Mouse (Mus musculus) liver, adult (tissue): ENCODE data around the gene Efna5.

ENCODE experiments used
- GATA4 ChIP-seq: IDR thresholded peaks from 2 replicates; pipeline ENCODE4 v1.6.1; 2014; ENCODE audit warnings: mild to moderate bottlenecking, low read length; ENCODE audit not compliant: insufficient replicate concordance

Efna5 gene

DNA sequence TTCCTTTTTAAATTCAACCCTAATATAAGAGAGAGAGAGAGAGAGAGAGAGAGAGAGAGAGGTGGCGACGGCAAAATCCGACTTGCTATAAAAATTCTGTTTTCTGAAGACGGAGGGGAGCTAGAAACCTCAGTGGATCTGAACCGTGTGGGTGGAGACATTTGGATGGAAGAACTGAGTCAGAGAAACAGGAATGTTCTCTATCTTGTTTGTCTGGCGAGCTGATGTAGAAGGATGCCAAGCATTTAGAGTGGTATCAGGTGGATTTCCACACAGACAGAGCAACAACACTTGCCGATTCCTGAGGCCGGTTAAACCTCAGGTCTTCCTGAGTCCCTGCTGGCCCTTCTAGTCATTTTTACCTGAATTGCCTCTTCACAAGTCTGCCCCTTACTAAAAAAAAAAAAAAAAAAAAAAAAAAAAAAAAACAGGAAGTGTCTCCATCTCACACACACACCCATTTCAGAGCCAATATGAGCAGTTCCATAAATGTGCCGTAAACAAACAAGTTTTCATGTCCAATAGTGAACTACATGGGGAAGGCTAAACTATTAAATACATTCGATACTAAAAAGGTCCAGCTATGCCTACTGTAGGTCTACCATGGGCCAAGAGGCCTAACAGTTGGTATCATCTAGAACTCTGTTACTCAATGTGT is 231.7 kb downstream of the Efna5 start:
- TF ChIP-seq GATA4: no peak

DNA sequence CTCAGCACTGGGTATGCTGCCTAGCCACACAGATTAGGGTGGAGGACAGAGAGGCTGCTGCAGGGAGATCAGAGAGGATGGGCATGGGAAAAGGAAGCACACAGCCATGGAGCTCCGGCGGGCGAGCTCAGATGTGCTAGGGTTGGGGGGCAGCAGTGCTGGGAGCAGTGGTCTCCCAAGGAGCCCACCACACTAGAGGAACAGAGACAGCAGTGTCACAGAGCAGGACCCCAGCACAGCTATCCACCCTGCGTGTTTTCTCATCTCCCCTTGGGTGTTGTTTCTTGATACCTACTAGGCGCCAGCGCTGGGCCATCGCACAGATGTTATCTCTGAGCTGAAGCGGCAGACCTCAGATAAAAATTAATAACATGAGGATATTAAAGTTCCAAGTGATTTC is 234.3 kb downstream of the Efna5 start:
- TF ChIP-seq GATA4: no peak

DNA sequence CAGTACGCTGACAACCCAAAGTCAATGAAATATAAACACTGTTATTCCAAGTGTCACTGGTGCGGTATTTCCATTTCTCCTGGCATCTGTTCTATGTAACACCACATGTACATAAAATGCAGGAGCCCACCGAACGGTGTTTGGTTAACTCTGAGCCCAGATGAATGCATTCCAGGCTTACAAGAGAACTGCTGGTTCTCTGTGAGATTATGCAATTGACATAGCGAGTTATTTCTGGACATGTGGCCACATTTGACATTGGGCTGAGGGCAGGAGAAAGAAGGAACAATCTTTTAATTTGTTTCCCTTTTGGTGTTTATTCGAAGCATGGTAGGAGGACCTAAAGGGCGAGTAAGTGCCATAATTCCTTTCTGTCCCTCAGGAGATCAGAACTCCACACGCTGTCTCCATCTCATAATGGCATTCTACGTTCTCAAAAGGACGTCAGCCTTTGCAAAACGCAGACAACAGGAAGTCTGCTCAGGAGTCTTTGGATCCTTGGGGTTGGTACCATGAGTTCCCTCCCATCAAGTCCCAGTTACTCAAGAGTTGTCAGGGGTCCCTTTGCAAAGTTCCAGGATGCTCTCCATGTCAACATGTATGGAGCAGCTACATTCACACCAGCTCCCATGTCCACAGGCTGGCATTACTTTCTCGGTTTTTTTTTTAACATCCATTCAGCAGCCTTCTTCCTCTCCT is 238.5 kb downstream of the Efna5 start:
- no peak for TF ChIP-seq GATA4

DNA sequence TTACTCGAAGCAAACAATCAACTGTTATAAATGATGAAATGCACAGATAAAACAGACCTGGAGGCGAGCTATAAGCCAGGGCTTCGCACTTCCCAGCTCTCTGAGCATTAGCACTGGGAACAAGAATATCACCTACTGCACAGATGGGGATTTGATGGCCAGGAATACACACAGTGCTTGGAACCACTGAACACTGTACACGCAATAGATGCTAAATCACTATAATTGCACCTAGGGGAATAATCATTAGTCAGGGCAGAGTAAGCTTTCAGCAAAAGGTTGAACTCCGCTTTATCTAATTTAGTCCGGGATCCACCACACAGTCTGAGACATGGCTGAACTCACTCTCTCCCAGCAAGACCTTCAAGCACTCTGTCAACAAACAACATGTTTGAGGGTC is 240.5 kb downstream of the Efna5 start:
- no peak for TF ChIP-seq GATA4

DNA sequence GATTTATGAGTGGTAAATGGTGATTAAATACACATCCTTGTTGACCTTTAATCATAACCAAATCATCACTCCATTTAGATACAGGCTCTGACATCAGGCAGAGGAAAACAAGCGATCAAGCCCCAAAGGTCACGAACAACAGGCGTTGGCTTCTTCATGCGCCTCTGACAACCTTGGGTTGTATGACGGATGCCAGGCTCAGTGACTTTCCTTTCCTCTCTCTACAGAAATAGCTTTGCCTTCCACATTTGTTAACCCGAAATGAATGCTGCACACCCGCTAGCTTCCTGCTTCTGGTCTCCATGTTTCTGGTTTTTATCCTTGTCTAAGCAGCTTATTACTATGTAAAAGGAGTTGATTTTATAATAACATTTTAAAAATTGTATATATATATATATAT is 244.2 kb downstream of the Efna5 start:
- TF ChIP-seq GATA4: no peak

DNA sequence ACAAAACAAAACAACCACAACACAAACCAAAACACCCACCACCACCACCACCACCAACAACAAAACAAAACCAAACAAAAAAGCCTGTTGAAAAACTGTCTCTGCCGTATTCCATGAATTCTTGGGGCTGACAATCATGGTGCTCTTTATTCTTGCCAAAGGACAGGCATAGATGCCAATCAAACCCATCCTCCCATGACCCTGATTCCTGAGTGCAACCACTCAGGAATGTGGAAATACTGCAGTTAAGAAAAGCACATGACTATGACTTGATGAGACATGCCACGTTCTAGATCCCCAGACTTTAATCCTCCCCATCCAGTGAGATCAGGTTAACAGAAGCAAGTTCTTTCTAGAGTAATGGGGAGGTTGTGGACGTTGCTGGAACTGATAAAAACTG is 246.2 kb downstream of the Efna5 start:
- no peak for TF ChIP-seq GATA4

DNA sequence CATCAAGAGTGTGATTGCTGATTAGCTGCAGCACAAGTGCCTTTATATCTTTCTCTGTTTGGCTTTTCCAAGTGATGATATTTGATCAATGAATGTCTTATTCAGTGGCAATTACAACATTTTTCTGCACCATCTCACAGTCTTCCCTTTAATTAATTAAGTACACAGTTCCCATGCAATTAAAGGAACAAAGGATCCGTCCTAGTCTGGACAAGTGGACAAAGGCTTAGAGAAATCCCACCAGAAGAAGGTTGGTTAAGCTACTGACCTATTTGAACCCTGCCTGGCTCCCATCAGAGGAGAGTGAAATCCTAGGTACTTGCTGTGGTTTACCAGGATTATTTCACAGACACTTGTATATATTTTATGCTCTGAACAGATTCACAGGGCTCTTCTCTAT is 252.6 kb downstream of the Efna5 start:
- TF ChIP-seq GATA4: no peak

DNA sequence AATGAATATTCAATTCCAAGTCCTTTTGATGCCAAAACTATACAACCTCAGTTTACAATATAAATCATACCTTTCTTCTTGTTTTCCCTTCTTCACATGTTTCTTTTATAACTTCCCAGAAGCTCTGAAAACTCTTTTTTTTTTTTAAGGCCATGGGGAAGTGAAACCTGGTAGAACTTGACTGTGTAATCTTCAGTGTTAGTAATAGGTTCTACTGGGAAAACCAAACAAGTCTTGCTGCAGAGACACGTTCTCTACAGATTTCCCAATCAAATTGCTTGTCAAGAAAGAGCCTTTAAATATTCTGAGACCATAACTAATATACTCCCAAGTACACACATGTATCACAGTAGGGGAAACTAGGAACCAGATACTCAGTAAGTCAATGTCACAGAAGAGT is 253.6 kb downstream of the Efna5 start:
- TF ChIP-seq GATA4: no peak

DNA sequence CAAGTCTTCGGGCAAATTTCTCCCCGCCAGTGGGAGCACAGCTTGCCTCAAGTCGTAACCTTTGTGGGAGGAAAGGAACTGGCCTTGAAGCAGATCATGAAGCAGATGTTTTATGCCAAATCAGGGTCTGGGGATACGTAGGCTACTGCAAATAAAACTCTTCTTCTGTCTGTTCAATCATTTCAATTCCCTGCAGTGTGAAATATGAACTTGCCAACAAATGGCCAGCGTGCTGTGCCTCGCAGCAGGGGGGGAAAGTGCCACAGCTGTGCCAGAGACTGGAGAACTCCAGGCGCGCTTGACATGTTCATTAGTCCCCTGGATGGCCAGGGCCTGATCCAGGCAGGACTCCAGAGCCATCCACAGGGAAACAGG is 255.5 kb downstream of the Efna5 start:
- no peak for TF ChIP-seq GATA4

DNA sequence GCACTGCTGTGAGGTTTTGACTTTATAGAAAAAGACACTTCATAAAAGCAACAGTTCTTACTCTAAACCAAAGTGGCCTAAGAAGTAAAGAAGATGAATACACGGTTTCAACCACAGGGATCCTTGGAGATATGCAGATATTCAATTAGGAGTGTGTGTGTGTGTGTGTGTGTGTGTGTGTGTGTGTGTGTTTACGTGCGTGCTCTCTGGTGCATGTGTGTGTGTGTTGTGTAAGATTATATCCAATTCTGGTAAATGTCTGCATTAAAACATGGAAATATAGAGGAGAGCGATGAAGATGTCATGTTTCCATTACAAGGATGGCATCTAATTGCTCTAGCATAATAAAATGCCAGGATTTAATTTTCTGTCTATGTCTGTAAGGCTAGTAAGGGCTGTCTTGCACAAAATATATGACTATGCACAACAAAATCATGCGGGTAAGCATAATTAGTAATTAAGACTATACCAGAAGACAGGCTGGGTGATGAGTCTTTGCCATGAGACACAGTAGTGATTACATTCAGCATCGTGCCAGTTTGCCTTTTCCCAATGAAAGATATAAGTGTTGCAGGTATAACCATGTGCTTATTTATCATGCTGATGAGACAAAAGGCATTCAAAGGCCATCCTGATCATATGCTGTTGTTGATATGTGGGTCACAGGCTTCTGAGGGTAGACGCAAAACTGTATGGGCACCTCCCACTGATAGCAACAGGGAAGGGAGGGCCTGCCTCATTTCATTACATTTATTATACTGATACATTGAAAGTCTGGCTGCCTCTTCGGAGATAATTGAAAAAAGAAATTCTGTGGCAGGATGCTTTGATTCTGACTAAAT is 256.1 kb downstream of the Efna5 start:
- TF ChIP-seq GATA4: no peak

DNA sequence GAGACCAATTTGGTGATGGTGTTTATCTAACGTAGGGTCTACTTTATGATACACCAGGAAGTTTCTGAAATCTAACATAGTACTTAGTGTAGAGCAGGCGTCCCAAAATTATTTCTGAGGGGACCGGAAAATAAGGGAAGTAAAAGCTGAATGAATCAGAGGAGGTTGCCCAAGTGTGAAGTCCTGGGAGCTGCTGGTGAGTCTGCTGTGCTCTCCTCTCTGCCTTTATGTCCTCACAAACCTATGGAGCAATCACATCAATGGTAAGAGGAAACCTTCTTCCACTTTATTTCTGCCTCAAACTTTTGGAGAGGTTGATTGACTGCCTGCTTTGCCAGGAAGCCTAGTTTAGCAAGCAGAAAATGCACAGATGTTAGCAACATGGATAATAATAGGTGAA is 257.9 kb downstream of the Efna5 start:
- no peak for TF ChIP-seq GATA4

DNA sequence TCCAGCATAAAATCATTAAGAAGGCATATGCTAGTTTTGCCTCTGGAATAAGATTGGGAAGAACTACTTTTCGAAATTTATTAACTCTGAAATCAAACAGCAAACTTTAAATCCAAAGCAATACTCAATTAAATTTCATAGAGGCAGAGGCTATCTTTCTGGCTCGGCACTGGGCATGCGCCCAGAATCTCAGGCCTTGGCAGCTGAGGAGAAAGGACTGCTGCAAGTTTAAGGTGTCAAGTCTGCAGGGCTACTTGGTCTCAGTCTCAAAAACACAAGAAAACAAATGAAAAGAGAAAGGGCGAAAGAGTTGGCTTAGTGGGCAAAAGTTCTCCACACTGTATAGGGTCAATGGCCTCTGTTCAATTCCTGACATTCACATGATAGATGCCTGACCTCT is 258.6 kb downstream of the Efna5 start:
- no peak for TF ChIP-seq GATA4

DNA sequence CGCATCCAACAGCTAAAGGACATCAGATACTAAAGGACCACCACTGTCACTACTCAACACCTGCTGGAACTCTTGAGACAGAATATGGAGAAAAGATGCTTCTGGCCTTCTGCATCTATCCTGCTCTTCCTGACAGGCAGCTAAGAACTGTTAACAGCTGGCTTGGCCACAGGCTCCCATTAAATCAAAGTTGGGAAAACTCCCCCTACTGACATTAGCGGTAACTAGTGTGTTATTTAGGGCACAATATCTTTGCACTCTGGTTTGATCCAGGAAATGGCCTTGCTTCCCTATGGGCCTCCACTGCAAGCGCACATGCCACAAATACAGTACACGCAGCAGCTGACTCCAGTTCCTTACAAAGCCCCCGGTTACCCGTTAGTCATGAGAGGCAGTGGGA is 266.0 kb downstream of the Efna5 start:
- TF ChIP-seq GATA4: no peak

DNA sequence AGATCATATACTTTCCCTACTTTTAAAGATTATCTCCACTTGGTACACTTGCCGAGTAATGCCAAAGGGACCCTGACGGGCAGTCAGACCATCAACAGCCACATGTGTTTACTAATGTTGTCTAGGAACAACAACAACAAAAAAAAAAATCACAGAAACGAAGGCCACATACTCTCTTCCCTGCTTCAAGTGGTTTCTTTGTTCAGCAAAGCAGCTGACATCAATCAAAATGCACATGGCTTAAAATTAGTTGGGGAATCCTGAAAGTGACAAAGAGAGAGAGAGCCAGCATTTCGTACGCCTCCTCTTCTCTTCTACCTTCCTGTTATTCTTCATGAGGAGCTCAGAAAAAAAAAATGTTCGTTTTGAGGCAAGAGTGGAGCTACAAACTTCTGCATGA is 266.4 kb downstream of the Efna5 start:
- TF ChIP-seq GATA4: no peak

DNA sequence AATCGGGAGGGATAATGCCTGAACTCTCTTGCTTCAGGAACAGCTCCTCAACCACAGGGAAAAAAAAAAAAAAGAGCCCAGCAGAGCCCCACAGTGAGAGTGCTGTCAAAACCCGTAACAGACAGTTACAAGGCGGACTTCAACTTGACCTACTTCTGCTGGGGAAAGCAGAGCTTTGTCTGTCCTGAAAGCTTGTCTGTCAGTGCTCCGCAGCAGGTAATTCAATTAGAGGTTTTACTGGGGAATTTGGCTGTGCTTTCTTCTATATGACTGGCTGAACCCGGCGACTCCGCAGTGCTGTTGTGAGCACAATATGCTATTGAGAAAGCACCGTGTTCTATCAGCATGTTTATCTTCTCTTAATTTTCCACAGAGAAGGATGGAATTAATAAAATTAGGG is 266.9 kb downstream of the Efna5 start:
- no peak for TF ChIP-seq GATA4

DNA sequence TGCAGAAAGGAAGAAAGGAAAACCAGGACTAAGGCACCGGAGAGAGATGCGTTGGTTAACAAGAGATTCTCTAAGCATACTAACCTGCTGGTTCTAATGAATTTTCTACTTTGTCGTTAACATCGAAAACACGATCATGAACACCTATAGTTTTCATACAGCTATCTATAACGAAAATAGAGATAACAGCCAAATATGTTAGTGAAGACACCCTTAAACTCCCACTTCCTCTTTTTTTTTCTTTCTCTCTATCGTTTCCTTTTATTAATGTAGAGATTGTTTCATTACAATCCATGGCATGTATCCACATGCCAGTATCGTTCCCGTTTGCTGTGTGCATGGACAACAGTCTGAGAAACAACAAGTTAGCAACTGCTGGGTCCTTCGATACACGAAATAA is 267.9 kb downstream of the Efna5 start:
- no peak for TF ChIP-seq GATA4
